Mouse (Mus musculus) c-Kit-positive CD71-negative TER-119-negative erythroid progenitor cells, embryonic 14.5 days (primary cell): ENCODE measurements around the gene Scamp1.
A peak's percentile ranks its signal among the peaks of the same experiment; 100 is the strongest.

Source experiments
- DNase-seq: peaks from one replicate; pipeline ENCODE4 v3.0.0-alpha.2; 2013; ENCODE audit warnings: low read depth

Gene Scamp1

DNA sequence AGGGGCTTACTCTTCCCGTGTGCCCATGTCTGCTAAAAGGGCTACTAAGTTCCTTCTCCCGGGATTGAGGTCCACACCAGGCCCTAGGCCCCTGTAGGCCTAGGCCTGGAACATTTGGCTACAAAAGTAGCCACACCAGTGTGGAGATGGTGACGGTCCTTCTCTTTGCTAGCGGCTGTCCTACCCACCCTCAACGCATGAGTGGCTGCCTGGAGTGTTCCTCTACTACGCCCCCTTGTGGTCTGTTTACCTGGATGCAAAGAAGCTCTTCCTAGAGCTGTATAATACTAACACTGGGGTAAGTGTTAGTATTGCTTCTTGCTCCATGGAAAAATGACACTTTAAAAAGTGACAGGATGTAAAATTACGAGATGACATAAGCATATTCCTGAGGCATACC lies 108.5 kb downstream of the Scamp1 start:
- peak; percentile 60 for DNase-seq

DNA sequence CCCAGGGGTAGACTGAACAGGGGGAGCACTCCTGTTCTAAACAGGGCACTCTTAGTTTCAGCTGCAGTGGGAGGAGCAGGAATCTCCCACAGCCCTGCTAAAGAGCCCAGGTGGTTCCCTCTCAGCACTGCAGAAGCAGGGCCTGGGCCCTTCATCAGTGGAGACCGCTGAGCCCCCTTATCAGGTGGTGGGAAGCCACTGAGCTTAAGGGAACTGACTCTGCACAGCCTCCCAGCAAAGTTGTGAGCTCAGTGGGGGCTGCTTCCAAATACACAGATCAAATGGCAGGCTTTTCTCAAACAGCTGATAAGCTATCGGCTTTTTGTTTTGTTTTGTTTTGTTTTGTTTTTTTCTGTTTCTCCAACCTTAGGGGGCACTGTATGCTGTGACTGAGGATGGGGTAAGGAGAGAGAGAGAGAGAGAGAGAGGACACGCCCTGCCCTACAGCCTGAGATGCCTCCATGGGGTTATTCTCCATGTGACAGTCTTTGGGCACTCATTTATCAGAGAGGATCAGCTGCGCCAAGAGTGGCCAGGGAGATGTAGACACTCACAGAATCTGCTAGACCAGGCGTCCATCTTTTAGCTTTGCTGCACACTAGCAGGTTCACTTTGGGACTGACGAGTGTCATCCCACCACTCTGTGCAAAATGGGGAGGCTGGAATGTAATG lies 110.1 kb downstream of the Scamp1 start:
- DNase-seq = no peak

DNA sequence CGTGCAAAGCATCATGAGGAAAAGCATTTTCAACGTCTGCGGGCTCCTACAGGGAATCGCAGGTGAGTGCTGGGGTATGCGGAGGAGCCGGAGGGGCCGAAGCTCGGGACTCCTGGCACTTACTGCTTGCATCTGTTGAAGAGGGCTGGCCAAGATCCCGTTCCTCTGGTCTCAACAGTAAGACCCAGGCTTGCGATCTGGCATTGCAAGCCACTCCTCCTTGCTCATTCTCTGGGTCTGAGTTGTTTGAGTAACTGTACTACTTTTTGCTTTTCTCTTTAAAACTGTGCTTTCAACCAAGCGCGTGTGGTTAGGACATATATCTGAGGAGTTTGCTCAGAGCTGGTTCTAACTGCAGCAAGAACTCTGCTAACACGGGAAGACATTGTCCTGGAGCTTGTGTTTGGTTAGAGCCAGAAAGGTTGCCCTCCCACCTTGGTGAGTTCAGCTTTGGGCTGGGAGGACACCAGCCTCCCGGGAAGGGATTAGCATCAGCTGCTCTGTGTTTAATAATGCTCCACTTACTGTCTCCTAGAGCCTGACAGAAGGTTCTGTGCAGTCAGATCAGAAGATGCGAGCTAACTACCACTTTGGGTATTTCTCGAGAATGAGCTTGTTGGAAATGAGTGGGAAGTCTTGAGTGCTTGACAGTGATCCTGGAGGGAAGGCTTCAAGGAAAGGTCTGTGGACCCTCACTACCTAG lies 110.9 kb downstream of the Scamp1 start:
- no peak for DNase-seq

DNA sequence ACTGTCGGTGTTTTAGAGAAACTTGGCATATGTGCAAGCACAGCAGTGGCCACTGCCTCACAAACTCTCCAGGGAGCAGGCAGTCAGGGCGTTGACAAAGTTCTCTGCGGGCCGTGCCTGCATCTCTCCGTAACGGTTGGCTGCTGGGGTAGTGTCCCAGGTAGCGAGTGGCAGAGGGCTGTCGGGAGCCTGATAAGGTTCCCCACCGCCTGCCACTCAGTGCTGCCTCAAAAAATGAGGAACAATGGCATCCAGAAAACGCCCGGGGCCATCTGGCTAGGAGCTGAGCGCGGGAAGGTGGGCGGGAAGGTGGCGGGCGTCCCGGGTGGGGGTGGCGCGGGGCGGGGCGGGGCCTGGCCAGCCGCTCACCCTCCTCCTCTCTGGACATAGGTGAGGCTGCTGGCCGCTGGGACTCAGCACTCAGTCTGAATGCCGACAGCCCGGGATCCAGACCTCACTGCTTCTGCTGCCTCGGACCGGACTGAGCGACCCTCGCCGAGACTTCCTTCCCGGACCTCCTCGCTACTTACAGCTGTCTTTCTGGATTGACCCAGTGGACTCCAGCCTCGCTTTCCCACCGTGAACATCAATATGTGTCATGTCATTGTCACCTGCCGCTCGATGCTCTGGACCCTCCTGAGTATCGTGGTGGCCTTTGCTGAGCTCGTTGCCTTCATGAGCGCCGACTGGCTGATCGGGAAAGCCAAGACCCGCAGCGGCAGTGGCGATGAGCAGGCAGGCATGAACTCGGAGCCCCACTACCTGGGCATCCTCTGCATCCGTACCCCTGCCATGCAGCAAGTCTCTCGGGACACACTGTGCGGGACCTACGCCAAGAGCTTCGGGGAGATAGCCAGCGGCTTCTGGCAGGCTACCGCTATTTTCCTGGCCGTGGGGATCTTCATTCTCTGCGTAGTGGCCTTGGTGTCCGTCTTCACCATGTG lies 111.8 kb downstream of the Scamp1 start:
- DNase-seq = peak; percentile 53

- DNase-seq = no peak
Measured at GRCm38 (mm10) chr13:94172533-94173310, 112.9 kb downstream of the Scamp1 start.

DNA sequence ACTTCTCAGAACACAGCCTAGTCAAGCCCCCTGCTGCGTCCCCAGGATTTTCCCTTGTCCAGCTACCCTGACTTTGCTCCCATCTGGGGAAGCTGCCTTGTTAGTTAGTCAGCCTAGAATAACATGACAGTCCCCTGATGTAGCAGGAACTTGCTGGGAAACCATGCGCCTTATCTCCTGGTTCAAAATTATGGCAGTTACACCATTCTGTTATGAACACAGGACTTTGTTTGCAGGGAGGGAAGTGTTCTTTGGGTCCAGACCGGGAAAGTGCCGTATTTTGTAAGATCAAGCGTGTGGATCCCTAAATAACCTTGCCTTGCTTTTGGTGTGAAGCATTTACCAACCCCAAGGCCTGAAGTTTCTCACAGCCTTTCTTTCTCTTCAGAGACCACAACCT lies 114.0 kb downstream of the Scamp1 start:
- no peak for DNase-seq

DNA sequence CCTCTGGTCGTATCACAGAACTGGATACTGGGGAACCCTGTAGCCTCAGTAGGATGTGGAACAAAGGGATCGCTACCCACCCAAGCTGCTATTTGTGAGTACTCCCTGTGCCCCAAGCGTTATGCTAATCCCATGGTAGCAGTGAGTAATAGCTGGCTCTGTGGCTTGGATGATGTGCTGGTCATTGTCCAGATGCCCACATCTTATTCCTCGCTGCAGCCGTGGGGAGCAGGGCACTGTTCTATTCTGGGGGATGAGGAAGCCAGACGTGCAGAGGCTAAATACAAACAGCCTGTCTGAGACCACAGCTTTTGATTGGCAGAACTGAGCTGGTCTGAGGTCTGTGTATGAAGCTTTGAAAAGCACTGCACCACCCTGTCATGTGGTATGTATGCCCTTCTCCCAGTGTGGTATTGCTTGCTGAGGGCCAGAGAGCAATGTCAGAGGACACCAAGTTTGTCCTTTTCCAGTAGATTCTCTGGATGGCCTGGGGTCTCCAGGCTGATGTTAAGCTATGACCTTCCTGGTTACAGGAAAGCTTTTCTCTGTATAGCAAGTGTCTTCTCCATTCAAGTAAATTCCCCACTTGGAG lies 116.2 kb downstream of the Scamp1 start:
- DNase-seq = no peak

DNA sequence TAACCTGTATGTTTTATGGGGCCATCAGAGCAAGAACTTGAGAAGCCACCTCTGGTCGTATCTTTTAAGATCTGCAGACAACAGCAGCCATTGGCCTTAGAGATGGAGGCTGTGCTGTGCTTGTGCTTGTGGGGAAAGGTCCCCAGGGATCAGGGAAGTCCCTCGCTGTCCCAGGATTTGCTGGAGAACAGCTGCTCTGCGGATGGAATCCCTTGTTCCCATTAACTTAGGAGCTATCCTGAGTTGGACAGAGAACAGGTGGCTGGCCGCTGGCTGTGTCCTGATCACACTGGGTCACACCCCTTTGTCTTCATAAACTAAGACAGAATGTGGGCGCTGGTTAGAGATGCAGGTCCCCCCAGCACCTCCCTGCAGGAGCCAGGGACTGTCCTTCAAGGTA lies 117.3 kb downstream of the Scamp1 start:
- no peak for DNase-seq

- DNase-seq = no peak
Measured at GRCm38 (mm10) chr13:94164501-94164900, 121.2 kb downstream of the Scamp1 start.

DNA sequence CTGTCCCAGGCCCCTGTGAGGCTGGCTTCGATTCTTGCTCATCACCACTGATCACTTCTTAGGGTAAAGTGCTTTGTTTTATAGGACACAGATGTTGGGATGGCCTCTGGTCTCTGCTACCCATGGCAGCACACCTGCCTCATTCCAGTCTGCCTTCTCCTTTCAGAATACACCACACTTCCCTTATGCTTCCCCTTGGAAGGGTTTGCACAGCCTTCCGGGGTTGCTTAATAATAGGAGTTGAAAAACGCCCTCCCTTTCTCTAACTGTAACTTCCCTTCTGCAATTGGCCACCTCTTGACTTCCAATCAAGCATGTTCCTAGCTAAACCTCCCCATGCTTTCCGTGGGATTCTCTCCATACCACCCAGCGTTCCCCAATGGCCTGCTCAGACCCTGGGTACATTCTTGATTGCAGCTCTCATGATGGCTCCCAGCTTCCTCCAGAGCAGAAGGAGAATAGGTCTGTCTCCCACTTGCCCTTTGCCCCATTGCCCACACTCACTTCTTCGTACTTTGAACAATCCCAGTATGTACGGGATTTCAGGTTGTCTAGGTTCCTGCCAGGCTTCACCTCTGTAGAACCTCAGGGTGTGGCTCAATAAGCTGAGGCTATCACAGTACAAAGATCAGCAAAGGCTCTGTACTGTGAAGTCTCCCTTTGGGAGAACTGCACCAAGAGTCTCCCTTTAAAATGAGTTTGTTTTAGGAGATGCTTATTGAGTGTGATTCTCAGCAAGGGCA lies 126.0 kb downstream of the Scamp1 start:
- DNase-seq = no peak

- DNase-seq = no peak
Measured at GRCm38 (mm10) chr13:94158864-94159477, 126.7 kb downstream of the Scamp1 start.

- no peak for DNase-seq
Measured at GRCm38 (mm10) chr13:94155657-94156429, 129.8 kb downstream of the Scamp1 start.

DNA sequence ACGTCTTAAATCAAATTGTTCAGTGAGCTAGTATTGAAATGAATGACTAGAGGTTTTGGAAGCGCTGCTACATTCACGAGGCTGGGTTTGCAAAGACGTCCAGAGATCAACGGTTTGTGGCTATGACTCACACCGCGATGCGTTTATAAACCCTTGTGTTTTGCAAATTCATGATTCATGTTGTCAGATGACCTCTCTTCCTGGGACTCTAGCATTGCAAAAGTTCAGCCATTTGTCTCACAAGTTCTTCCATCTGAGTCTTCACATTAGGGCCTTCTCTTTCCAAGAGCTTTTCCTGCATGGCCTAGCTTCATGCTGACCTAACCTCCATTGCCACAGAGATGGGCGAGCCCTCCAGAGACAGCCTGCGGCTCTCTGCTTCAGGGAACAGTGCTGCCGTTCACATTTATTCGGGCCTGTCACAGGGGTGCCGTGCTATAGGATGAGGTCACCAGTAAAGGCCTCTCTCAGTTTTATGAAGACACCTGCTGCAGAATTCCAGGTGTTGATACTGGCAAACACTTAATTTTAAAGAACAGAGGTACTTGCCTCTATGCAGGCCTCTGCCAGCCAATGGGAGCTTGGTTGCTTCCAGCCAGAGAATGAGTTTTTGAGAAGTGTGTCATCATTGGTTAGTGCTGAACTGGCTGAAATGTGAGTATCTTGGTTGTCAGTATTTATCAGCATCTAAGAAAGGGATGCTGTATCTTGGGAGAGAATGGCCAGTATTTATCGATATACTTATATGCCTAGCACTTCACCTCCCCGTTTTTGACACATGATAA lies 131.0 kb downstream of the Scamp1 start:
- DNase-seq = no peak

GRCm38 (mm10) chr13:94153658-94154057 lies 132.0 kb downstream of the Scamp1 start:
- DNase-seq = no peak

DNA sequence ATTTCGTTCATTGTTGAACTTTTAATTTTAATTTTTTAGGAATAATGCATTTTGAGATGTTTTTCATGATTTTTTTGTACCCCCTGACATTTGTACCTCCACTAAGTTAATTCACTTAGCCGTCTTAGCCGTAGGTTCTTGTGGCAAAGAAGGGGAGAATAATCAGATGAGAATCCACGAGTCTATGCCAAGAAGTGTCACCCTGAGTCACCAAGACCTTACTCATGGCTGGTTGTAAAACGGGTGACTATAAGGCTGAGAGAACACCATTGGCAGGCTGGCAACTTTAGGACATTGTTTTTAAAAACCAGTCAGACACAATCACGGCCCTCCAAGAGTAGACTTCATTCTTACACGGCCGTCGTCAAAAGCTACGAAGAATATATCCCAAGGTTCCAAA lies 132.8 kb downstream of the Scamp1 start:
- no peak for DNase-seq
